Mouse (Mus musculus) CH12.LX (cell line): ENCODE results near the gene BC053393. TPM values are rescaled to one million over a fixed set of nuclear protein-coding genes. Genes with fewer than 3 reads are reported as not detected.

ENCODE experiments used
- DNase-seq: peaks from one replicate; pipeline ENCODE4 v3.0.0-alpha.2; 2013; ENCODE audit errors: extremely low read depth
- H3K27ac ChIP-seq: 2 replicates; pipeline ENCODE4 v1.5.1; 2012; ENCODE audit warnings: low read depth, mild to moderate bottlenecking, control low read depth, moderate library complexity; ENCODE audit not compliant: insufficient read depth
- H3K27me3 ChIP-seq: replicated peaks from 2 replicates; pipeline ENCODE3; 2012; ENCODE audit warnings: inconsistent platforms
- H3K36me3 ChIP-seq, 2 experiments: replicated peaks in 1 of 2; 2 replicates each; pipeline versions ENCODE3 to v1.6.1; 2012; ENCODE audit warnings: inconsistent platforms in 1 of 2, low read length in 1 of 2, mild to moderate bottlenecking in 1 of 2, mixed read lengths in 1 of 2, moderate library complexity in 1 of 2; ENCODE audit not compliant: control insufficient read depth in 1 of 2, insufficient read depth in 1 of 2
- H3K4me1 ChIP-seq, 2 experiments: 2 replicates each; pipeline ENCODE4 v1.6.1; 2012; ENCODE audit warnings: inconsistent platforms in 1 of 2, moderate library complexity in 1 of 2; ENCODE audit not compliant: insufficient read depth in 2 of 2, control insufficient read depth in 1 of 2
- H3K4me2 ChIP-seq: 2 replicates; pipeline ENCODE4 v1.6.1; 2012; ENCODE audit warnings: low read depth, mild to moderate bottlenecking, control low read depth; ENCODE audit not compliant: poor library complexity, insufficient read depth, severe bottlenecking
- H3K4me3 ChIP-seq, 3 experiments: fragments of 150-350 bp in 1 of 3; sonication (generic) in 1 of 3; replicated peaks in 1 of 3; 2 replicates each; pipeline versions ENCODE3 to v1.5.1; 2011 to 2012; ENCODE audit warnings: low read depth in 2 of 3, low read length in 2 of 3, mild to moderate bottlenecking in 2 of 3, moderate library complexity in 2 of 3, control low read depth in 1 of 3, improper control_type of control experiment in 1 of 3, inconsistent platforms in 1 of 3, mixed read lengths in 1 of 3; ENCODE audit not compliant: poor library complexity in 1 of 3
- H3K79me2 ChIP-seq: replicated peaks from 2 replicates; pipeline ENCODE4 v1.6.1; 2012; ENCODE audit warnings: mild to moderate bottlenecking, moderate library complexity; ENCODE audit not compliant: control insufficient read depth, poor library complexity, insufficient read depth, severe bottlenecking; ENCODE audit errors: extremely low read depth
- H3K9ac ChIP-seq: 2 replicates; pipeline ENCODE4 v1.6.1; 2012; ENCODE audit warnings: low read depth, mild to moderate bottlenecking, control low read depth, moderate library complexity; ENCODE audit not compliant: insufficient read depth
- H3K9me3 ChIP-seq: replicated peaks from 2 replicates; pipeline ENCODE3; 2012; ENCODE audit warnings: low read length, inconsistent platforms, mixed read lengths
- BHLHE40 ChIP-seq: IDR thresholded peaks from 2 replicates; pipeline ENCODE4 v1.6.1; 2011; ENCODE audit warnings: mild to moderate bottlenecking, low read depth, low read length, improper control_type of control experiment
- E2F4 ChIP-seq: IDR thresholded peaks from 2 replicates; pipeline ENCODE4 v1.6.1; 2011; ENCODE audit warnings: low read depth, low read length, improper control_type of control experiment; ENCODE audit not compliant: insufficient replicate concordance
- ELF1 ChIP-seq: IDR thresholded peaks from 2 replicates; pipeline ENCODE4 v1.6.1; 2014; ENCODE audit warnings: low read depth, mild to moderate bottlenecking, inconsistent platforms, low read length, improper control_type of control experiment
- EP300 ChIP-seq: IDR thresholded peaks from 2 replicates; pipeline ENCODE4 v1.6.1; 2011; ENCODE audit warnings: low read length, improper control_type of control experiment
- ETS1 ChIP-seq: conservative IDR thresholded peaks from 2 replicates; pipeline ENCODE4 v1.6.1; 2012; ENCODE audit warnings: low read depth, mild to moderate bottlenecking, inconsistent platforms, low read length, improper control_type of control experiment, moderate library complexity
- HCFC1 ChIP-seq: IDR thresholded peaks from 2 replicates; pipeline ENCODE4 v1.6.1; 2012; ENCODE audit warnings: low read depth, mild to moderate bottlenecking, inconsistent platforms, low read length, improper control_type of control experiment
- IRF4 ChIP-seq: IDR thresholded peaks from 2 replicates; pipeline ENCODE4 v1.6.1; 2014; ENCODE audit warnings: low read depth, mild to moderate bottlenecking, inconsistent platforms, low read length, improper control_type of control experiment
- JUN ChIP-seq: IDR thresholded peaks from 2 replicates; pipeline ENCODE4 v1.6.1; 2011; ENCODE audit warnings: low read depth, mild to moderate bottlenecking, low read length, improper control_type of control experiment, moderate library complexity; ENCODE audit not compliant: insufficient read depth
- JUND ChIP-seq: conservative IDR thresholded peaks from 2 replicates; pipeline ENCODE4 v1.6.1; 2011; ENCODE audit warnings: low read depth, low read length, improper control_type of control experiment
- KAT2A ChIP-seq: IDR thresholded peaks from 2 replicates; pipeline ENCODE4 v1.6.1; 2012; ENCODE audit warnings: low read length, improper control_type of control experiment, inconsistent platforms; ENCODE audit not compliant: insufficient replicate concordance
- MAFK ChIP-seq: IDR thresholded peaks from 2 replicates; pipeline ENCODE4 v1.6.1; 2011; ENCODE audit warnings: low read length, improper control_type of control experiment; ENCODE audit not compliant: insufficient replicate concordance
- MAZ ChIP-seq: IDR thresholded peaks from 2 replicates; pipeline ENCODE4 v1.6.1; 2012; ENCODE audit warnings: low read depth, mild to moderate bottlenecking, inconsistent platforms, low read length, improper control_type of control experiment, moderate library complexity
- MEF2A ChIP-seq: IDR thresholded peaks from 2 replicates; pipeline ENCODE4 v1.6.1; 2014; ENCODE audit warnings: low read depth, mild to moderate bottlenecking, inconsistent platforms, low read length, improper control_type of control experiment, borderline replicate concordance
- MYC ChIP-seq: IDR thresholded peaks from 2 replicates; pipeline ENCODE4 v1.6.1; 2011; ENCODE audit warnings: low read depth, mild to moderate bottlenecking, improper control_type of control experiment, low read length
- NELFE ChIP-seq: IDR thresholded peaks from 2 replicates; pipeline ENCODE4 v1.6.1; 2011; ENCODE audit warnings: low read depth, low read length, improper control_type of control experiment
- NRF1 ChIP-seq: IDR thresholded peaks from 2 replicates; pipeline ENCODE4 v1.6.1; 2014; ENCODE audit warnings: low read depth, mild to moderate bottlenecking, inconsistent platforms, low read length, improper control_type of control experiment, moderate library complexity
- PAX5 ChIP-seq: IDR thresholded peaks from 2 replicates; pipeline ENCODE4 v1.6.1; 2012; ENCODE audit warnings: low read length, inconsistent platforms, mixed read lengths
- POLR2A ChIP-seq: IDR thresholded peaks from 2 replicates; pipeline ENCODE4 v1.6.1; 2011; ENCODE audit warnings: low read depth, mild to moderate bottlenecking, improper control_type of control experiment, low read length
- RCOR1 ChIP-seq: conservative IDR thresholded peaks from 2 replicates; pipeline ENCODE4 v1.6.1; 2012; ENCODE audit warnings: low read depth, mild to moderate bottlenecking, inconsistent platforms, low read length, improper control_type of control experiment
- SIN3A ChIP-seq: IDR thresholded peaks from 2 replicates; pipeline ENCODE4 v1.6.1; 2012; ENCODE audit warnings: low read length, improper control_type of control experiment, inconsistent platforms
- TBP ChIP-seq: conservative IDR thresholded peaks from 2 replicates; pipeline ENCODE4 v1.6.1; 2011; ENCODE audit warnings: low read depth, low read length, improper control_type of control experiment
- TCF12 ChIP-seq: IDR thresholded peaks from 2 replicates; pipeline ENCODE4 v1.6.1; 2014; ENCODE audit warnings: low read depth, mild to moderate bottlenecking, inconsistent platforms, low read length, improper control_type of control experiment
- ZMIZ1 ChIP-seq: IDR thresholded peaks from 2 replicates; pipeline ENCODE4 v1.6.1; 2012; ENCODE audit warnings: low read depth, mild to moderate bottlenecking, inconsistent platforms, low read length, improper control_type of control experiment
- ZNF384 ChIP-seq: IDR thresholded peaks from 2 replicates; pipeline ENCODE4 v1.6.1; 2012; ENCODE audit warnings: low read depth, low read length, improper control_type of control experiment, inconsistent platforms
- dilution Hi-C: fragments of 300-500 bp; cut with MboI; formaldehyde crosslinking; loops from 2 replicates; pipeline ENCODE4 v1.14.3; 2020; ENCODE audit warnings: low sequenced_read_pairs; ENCODE audit not compliant: extremely low pct_unique_long_range_greater_than_20kb, extremely low pct_ligation_motif_present
- in situ Hi-C: fragments of 300-500 bp; cut with MboI; formaldehyde crosslinking; loops from 3 replicates; pipeline ENCODE4 v1.14.3; 2019; ENCODE audit warnings: low sequenced_read_pairs, low pct_ligation_motif_present, low pct_unique_long_range_greater_than_20kb, mixed read lengths
- polyA plus RNA-seq: library from polyadenylated mRNA; unstranded; fragments of >175 nt; gene quantifications from 2 replicates; pipeline ENCODE4 v1.2.1, GENCODE M21; 2012; ENCODE audit warnings: low read depth; ENCODE audit not compliant: insufficient read length
- total RNA-seq, 2 experiments: library from RNA; depleted of rRNA; stranded (reverse); fragments of 300-350 nt in 1 of 2; fragments of >200 nt in 1 of 2; gene quantifications; 2 replicates each; pipeline ENCODE4 v1.2.3; 2012 to 2014

The BC053393 gene
- total and polyA plus RNA-seq, 3 experiments: not detected

DNA sequence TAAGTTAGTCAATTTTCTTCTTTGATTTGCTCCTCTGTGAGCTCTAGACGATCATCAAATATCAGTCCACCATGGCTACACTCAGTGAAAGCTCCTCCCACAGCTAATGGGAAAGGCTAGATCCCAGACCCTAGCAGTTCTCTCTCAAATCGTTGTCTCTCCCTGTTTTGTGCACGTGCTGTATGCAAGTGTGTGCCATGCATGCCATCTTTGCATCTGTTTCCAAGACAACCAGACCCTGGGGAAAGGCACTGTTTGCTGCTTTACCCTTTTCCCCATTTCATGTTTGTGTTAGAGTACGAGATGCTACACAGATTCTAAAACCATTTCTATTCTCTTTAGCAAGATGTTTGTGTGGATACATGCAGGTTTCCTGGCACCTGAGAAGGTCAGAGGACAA lies 34.4 kb upstream of the BC053393 start:
- H3K27ac ChIP-seq: no peak overlapping the region
- no peak for TF ChIP-seq SIN3A
- no peak for TF ChIP-seq ELF1
- no peak for TF ChIP-seq IRF4
- no peak for TF ChIP-seq ZMIZ1
- TF ChIP-seq MEF2A: no peak
- no peak for TF ChIP-seq MAFK
- TF ChIP-seq JUN: no peak
- no peak for TF ChIP-seq HCFC1
- no peak for TF ChIP-seq ZNF384
- TF ChIP-seq KAT2A: no peak
- TF ChIP-seq JUND: no peak
- no peak for TF ChIP-seq RCOR1
- no peak for TF ChIP-seq PAX5
- no peak for TF ChIP-seq TBP
- no peak for TF ChIP-seq MYC
- TF ChIP-seq BHLHE40: no peak
- no peak for TF ChIP-seq POLR2A
- no peak for TF ChIP-seq MAZ
- no peak for TF ChIP-seq ETS1
- no peak for TF ChIP-seq TCF12
- in situ Hi-C loops (no loop called here), dilution Hi-C loops (no loop called here)
- H3K9ac ChIP-seq: no peak overlapping the region
- H3K79me2 ChIP-seq: no peaks in the 10 kb centered on the region
- no peak overlapping the region for H3K4me3 ChIP-seq
- H3K36me3 ChIP-seq: no peaks in the 10 kb centered on the region
- no peaks in the 10 kb centered on the region for H3K27me3 ChIP-seq
- DNase-seq: no peak
- no peaks in the 10 kb centered on the region for H3K4me1 ChIP-seq
- no peaks in the 10 kb centered on the region for H3K9me3 ChIP-seq
- H3K4me2 ChIP-seq: no peak overlapping the region

DNA sequence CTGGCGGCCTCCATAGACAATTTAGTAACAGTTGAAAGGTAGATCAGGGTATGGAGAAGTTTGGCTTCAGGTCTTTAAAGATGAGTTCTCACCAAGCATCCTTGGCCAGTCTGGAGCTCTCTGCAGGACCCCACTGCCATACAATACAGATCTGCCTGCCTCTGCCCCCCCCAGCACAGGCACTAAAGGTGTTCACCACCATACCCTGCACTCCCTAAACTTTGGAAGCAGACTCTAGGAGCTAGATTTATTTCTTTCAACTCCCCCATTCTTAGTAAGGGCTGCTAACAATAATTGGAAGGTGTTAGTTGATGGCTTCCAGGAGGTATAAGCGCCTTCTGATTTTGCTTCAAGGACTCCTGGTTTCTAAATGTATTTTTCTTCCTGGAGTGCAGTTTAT lies 27.8 kb upstream of the BC053393 start:
- H3K4me1 ChIP-seq: no peaks in the 10 kb centered on the region
- H3K27ac ChIP-seq: no peak overlapping the region
- dilution Hi-C loops: no loop called here
- TF ChIP-seq BHLHE40 (no peak), RCOR1 (no peak), MEF2A (no peak), E2F4 (no peak), ZMIZ1 (no peak), MAFK (no peak), EP300 (no peak), NRF1 (no peak), NELFE (no peak), ETS1 (no peak), PAX5 (no peak), POLR2A (no peak)
- TF ChIP-seq, all 38 proteins: peak for 0
- no peaks in the 10 kb centered on the region for H3K79me2 ChIP-seq
- H3K4me3 ChIP-seq: no peak overlapping the region
- H3K36me3 ChIP-seq: no peaks in the 10 kb centered on the region
- DNase-seq: no peak
- in situ Hi-C loops: no loop called here
- H3K9ac ChIP-seq: no peak overlapping the region
- H3K9me3 ChIP-seq: no peaks in the 10 kb centered on the region
- H3K4me2 ChIP-seq: no peak overlapping the region
- peaks cover 2% of the 10 kb centered on the region for H3K27me3 ChIP-seq
